Mouse (Mus musculus): ENCODE data around the gene Eddm3b. TPM values are rescaled to one million over a fixed set of nuclear protein-coding genes. Genes with fewer than 3 reads are reported as not detected.

The Eddm3b gene
- total RNA-seq, 2 experiments from 2014 or later, result not detected

GRCm38 (mm10) chr14:51093496-51093895 lies 20.7 kb upstream of the Eddm3b start:
- peak in 1 of 2 experiments; percentile 62 for DNase-seq
- intact Hi-C loops (cut with DNase I), result no loop called here

DNA sequence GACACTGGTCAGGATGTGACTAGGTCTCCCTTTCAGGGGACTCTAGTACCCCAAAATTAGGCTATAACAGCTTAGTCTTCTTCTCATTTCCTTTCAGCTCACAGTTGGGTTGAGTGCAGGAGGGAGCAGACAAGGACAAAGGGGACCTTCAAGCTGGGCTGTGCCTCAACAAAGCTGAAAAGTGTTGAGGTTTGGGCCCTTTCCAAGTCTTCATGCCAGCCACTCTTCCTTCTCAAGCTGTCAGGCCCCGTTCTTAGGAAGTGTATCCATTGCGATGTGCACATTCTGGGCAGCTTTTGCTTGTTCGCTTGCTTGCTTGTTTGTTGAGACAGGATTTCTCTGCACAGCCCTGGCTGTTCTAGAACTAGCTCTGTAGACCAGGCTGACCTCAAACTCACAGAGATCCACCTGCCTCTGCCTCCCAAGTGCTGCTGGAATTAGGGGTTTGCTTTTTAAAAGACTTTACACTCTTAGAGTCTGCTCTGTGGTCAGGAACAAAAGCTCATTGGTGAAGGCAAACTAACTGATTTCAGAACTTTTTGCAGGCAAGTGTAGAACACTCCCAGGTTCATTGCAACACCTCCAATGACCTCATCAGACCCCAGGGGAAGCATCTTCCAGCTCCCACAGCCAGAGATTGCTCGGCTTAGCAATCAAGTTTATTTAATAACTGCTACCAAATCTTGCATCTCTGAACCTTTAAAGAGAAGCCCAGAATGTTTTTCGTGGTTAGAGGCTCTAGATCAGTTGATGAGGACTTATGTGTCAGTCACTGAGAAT lies 19.9 kb upstream of the Eddm3b start:
- DNase-seq, result peak; percentile 33 to 44
- intact Hi-C loops (cut with DNase I), result no loop called here

- intact Hi-C loops (cut with DNase I), result loop anchor here (5.0 kb wide), 1 partner anchor 787 kb away; the partner anchor contains the start of gene Mettl17
- DNase-seq, result no peak
Measured at GRCm38 (mm10) chr14:51094921-51095320, 19.3 kb upstream of the Eddm3b start.

- DNase-seq, result no peak
- intact Hi-C loops (cut with DNase I), result loop anchor here (5.0 kb wide), 1 partner anchor 786 kb away; the partner anchor contains the start of gene Mettl17
Measured at GRCm38 (mm10) chr14:51095736-51096524, 18.3 kb upstream of the Eddm3b start.

DNA sequence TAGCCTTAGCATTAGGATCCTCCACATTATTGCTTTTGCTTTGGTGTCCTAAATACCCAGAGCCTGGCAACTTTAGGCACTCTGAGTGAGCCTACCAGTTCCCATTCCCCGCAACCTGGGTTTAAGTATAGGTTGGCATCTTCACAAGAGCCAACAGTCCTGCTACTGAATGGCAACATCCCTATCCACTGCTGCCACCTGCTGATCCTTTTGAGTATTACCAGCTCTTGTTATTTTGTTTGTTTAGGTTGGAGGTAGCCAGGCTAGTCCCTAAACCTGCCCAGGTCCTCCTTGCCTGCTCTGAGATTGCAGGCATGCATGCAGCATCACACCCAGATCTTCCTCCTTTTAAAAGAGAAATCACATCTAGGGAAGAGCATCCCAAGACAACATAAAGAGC lies 15.9 kb upstream of the Eddm3b start:
- peak; percentile 63 to 72 for DNase-seq
- intact Hi-C loops (cut with DNase I), result loop anchor here (1.0 to 5.0 kb wide), 3 partner anchors 72 to 784 kb away; partner anchors contain the start of gene Mettl17

- DNase-seq, result no peak
- intact Hi-C loops (cut with DNase I), result loop anchor here (1.0 to 5.0 kb wide), 3 partner anchors 73 to 783 kb away; partner anchors contain the start of gene Mettl17
Measured at GRCm38 (mm10) chr14:51098921-51099320, 15.3 kb upstream of the Eddm3b start.

- DNase-seq, result no peak
- intact Hi-C loops (cut with DNase I), result loop anchor here (5.0 kb wide), 1 partner anchor 381 kb away; no protein-coding TSS in a partner anchor
Measured at GRCm38 (mm10) chr14:51101284-51101683, 12.9 kb upstream of the Eddm3b start.

GRCm38 (mm10) chr14:51103217-51103616 lies 11.0 kb upstream of the Eddm3b start:
- DNase-seq, result peak; percentile 71 to 83
- intact Hi-C loops (cut with DNase I), result loop anchor here (2.0 to 5.0 kb wide), 3 partner anchors 138 to 379 kb away; no protein-coding TSS in a partner anchor

DNA sequence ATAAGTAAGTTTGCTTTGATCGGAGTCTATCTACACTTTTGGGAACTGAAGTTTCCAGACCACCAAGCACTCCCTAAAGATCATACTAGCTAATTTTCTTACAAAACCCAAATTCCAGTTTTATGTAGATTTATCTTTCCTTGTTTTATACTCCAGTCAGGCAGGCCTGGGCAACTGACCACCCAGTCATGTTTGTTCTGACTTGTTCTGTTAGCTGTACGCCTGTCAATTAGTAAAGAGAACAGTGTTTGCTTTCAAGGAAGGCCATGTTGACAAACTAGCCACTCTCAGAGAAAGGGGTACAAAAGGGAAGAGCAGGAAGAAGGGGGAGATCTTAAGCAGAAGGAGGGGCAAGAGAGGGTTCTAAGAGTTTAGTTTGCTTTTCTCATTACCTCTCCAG lies 9.9 kb upstream of the Eddm3b start:
- intact Hi-C loops (cut with DNase I), result loop anchor here (2.0 to 5.0 kb wide), 2 partner anchors 158 to 378 kb away; no protein-coding TSS in a partner anchor

DNA sequence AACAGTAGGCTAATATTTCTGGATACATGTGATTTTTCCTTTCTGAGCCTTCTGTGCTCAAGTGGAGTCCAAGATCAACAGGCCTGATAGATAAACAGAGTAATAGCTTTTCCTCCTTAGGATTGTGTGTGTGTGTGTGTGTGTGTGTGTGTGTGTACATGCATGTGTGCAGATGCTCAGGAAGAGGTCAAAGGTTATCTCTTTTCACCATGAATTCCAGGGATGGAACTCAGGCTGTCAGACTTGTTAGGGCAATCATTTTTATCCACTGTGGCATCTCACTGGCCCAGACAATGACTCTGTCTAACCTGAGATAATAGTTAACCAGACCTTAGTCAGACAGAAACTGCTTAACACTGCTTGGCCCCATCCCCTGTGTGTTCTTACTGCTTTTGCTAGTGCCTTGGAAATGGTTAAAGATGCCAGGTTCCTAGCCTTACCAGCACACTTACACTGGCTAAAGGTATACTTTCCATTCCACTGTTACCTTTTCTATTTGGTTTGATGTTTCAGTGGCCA lies 7.7 kb upstream of the Eddm3b start:
- no peak for DNase-seq
- intact Hi-C loops (cut with DNase I), result loop anchor here (2.0 kb wide), 1 partner anchor 64 kb away; no protein-coding TSS in a partner anchor

More for the DNA sequence above, 9.9 kb upstream of the Eddm3b start:
- DNase-seq, result no peak

DNA sequence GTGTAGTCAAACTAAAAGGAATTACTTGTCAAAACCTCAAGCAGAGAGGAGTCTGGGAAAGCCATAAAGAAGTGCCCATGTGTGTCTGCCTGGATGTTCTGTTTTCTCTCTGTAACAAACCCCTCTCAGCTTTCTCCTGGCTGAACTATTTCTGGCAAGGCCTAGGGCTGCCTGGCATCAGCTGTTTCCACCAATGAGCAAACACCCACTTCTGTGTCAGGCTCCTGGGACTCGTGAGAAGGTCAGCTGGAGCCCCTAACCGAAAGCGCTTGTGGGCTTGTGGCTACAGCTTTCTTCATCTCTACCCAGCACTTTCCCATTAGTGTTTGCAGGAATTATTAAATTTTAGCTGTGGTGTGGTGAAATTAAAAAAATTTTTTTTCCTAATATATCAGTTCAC lies 2.3 kb upstream of the Eddm3b start:
- intact Hi-C loops (cut with DNase I), result no loop called here
- DNase-seq, result no peak

DNA sequence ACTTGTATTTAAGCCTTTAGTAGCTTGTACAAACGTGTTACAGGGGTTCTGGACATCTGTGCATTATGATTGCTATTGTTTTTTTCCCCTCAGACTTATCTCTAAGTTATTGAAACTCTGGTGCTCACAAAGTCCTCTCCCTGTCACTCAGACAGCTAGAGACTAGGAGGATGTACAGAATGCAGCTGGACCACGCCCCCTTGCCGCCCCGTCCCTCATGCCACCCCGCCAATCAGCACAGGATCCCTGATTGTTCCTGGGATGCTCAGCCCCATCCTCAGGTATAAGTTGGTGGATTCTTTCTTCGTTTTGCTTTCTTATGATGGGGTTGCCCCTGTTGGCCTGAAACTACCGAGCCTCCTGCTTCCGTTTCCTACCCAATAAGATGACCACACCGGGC lies 750 bp upstream of the Eddm3b start:
- intact Hi-C loops (cut with DNase I), result no loop called here
- no peak for DNase-seq

DNA sequence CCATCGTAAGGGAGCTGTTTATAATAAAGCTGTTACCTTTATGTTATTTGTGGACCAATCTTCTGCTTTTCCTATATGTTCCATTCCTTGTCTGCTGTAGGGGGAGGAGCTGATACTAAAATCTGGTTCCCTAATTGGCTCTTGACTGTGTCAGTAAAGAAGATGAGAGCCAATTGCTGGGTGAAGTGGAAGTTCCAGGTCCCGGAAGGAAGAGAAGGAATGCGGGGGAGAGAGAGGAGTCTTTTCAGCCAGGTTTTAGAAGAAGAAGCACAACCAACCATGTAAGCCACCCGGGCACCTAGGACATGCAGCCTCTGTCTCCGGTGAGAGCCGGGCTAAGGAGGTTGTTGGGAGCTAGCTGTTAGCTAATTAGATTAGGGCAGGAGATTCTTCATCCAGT lies 11.5 kb downstream of the Eddm3b start:
- DNase-seq, result no peak
- intact Hi-C loops (cut with DNase I), result no loop called here

GRCm38 (mm10) chr14:51127648-51128258 lies 13.5 kb downstream of the Eddm3b start:
- DNase-seq, result no peak
- intact Hi-C loops (cut with DNase I), result no loop called here

GRCm38 (mm10) chr14:51128775-51129623 lies 14.8 kb downstream of the Eddm3b start:
- no peak for DNase-seq
- intact Hi-C loops (cut with DNase I), result no loop called here

GRCm38 (mm10) chr14:51129624-51129975 lies 15.4 kb downstream of the Eddm3b start:
- intact Hi-C loops (cut with DNase I), result no loop called here
- DNase-seq, result no peak

DNA sequence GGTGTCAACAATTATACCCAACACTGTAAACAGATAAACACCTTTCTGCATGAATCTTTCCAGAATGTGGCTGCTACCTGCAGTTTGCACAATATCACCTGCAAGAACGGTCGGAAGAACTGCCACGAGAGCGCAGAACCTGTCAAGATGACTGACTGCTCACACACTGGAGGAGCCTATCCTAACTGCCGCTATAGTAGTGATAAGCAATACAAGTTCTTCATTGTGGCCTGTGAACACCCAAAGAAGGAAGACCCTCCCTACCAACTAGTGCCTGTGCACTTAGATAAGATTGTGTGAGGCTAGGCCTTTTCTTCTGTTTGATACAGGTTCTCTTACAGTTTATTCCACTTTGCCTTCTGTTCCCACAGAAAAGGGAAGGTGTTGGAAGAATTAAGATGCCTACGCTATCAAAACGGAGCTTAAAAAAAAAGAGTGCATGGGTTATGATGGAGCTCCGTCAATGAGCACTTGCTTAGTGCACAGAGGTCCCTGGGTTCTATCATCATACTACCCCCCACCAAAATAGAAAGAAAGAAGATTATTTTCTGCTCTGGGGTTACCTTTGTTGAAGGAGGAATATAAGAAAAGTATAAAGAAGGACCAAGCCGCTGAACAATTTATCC lies 16.2 kb downstream of the Eddm3b start:
- no peak for DNase-seq
- intact Hi-C loops (cut with DNase I), result no loop called here

- DNase-seq, result no peak
- intact Hi-C loops (cut with DNase I), result no loop called here
Measured at GRCm38 (mm10) chr14:51131086-51131815, 17.0 kb downstream of the Eddm3b start.

DNA sequence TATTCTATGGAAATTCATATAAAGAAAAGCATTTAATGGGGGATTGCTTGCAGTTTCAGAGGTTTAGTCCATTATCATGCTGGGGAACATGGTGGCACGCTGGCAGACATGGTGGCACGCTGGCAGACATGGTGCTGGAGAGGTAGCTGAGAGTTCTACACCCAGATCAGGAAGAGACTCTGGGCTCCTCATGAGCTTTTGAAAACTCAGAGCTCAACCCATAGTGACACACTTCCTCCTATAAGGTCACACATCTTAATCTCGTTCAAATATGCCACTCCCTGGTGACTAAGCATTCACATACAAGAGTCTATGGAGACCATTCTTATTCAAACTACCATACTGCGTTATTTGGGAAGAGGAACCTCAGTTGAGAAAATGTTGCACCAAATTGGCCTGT lies 18.1 kb downstream of the Eddm3b start:
- intact Hi-C loops (cut with DNase I), result no loop called here
- no peak for DNase-seq

Measured in heart, postnatal 36 days (tissue).